Mouse (Mus musculus): Measurements from ENCODE around the gene Isoc2b. TPM values are rescaled to one million over a fixed set of nuclear protein-coding genes. Genes with fewer than 3 reads are reported as not detected.

Gene Isoc2b
- polyA plus RNA-seq, 1 experiment from 2014 or later = 11.3 TPM

DNA sequence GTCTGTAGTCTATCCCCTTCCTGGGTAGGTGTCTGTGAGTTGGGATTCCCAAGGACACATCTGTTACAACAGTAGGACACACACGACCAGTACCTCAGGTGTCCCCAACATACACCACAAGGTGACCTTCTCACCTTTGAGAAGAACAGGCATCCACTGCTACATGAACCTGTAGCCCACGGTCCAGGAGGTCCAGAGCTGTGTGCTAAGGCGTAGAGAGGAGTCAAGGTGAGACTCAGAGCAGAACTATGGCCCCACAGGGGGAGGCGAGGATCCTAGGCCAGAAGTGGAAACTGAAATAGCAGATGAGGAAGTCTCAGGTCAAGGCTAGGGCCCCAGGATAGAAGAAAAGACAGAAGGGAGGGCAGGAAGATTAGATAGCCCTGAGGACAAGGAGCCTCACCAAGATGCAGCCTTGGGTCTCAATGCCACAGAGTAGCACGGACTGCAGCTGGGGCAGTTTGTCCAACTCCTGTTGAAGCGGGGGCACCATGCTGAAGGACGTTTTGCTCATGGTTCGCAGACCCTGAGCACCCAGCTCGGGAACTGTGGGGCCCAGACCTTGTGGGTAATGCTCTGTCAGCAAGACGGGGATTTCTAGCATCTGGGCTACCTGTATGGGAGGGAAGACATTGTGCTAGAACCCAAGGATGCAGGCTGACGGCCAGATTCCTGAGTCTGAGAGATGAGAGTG is 19.3 kb downstream of the Isoc2b start:
- no peak for ATAC-seq (ENCODE audit: insufficient number of reproducible peaks, low FRiP score, low TSS enrichment, low read depth)
- Histone ChIP-seq H3K4me1 (no peaks in the 10 kb centered on the region), H3K4me2 (replicated peaks) (no peak overlapping the region), H3K36me3 (no peaks in the 10 kb centered on the region), H3K27ac (replicated peaks) (no peak overlapping the region), H3K9ac (no peak overlapping the region), H3K9me3 (replicated peaks) (no peaks in the 10 kb centered on the region), H3K27me3 (peaks cover 7% of the 10 kb centered on the region; the same call in 1 of the 2 replicates), H3K4me3 (replicated peaks) (no peak overlapping the region)
- WGBS = 74% methylated on average over 11 of the region's 11 CpGs

DNA sequence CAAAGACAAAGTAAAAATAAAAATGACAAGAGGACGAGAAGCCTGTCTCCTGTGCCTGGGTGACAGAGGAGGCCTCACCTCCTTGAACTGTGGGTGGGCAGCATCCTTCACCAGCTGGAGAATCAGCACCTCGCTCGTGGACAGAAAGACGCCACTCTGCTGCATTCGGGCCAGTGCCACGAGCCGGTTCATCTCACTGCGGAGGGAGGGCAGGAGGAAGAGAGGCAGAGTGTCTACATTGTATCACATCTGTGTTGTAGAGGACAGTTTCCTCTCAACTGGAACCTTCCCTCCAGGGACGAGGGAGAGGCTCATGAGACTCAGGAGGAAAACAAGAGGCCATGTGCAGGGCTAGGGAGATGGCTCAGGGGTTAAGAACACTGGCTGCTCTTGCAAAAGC is 20.7 kb downstream of the Isoc2b start:
- 53% methylated on average over 9 of the region's 9 CpGs for WGBS
- Histone ChIP-seq H3K36me3 (no peaks in the 10 kb centered on the region), H3K4me3 (replicated peaks) (no peak overlapping the region), H3K4me2 (replicated peaks) (no peak overlapping the region), H3K9ac (no peak overlapping the region), H3K4me1 (peaks cover 6% of the 10 kb centered on the region), H3K9me3 (replicated peaks) (no peaks in the 10 kb centered on the region), H3K27me3 (peaks cover 18% of the 10 kb centered on the region), H3K27ac (replicated peaks) (no peak overlapping the region)
- ATAC-seq (ENCODE audit: insufficient number of reproducible peaks, low FRiP score, low TSS enrichment, low read depth) = no peak

DNA sequence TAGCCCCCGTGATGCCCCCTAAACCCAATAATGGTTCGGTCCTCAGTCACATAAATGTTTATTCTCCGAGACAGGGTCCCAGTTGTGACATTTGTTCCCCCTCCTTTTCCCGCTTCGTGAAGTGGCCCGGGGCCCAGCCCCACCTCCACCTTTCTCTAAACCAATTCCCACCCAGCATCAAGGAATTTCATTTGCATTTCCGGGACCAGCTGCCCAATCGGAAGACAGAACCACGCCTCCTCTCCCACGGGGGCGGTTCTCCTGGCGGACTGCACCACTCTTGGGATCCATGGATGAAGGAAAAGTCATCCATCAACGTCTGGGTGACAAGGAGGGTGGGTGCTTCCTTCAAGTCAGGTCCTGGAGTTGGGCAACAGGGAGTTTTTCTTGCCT is 25.1 kb downstream of the Isoc2b start:
- peak; percentile 58; the same call in 1 of the 2 replicates for ATAC-seq (ENCODE audit: insufficient number of reproducible peaks, low FRiP score, low TSS enrichment, low read depth)
- WGBS = 1% methylated on average over 13 of the region's 13 CpGs
- peak overlapping the region; percentile 23; the same call in 1 of the 2 replicates for H3K9ac ChIP-seq

DNA sequence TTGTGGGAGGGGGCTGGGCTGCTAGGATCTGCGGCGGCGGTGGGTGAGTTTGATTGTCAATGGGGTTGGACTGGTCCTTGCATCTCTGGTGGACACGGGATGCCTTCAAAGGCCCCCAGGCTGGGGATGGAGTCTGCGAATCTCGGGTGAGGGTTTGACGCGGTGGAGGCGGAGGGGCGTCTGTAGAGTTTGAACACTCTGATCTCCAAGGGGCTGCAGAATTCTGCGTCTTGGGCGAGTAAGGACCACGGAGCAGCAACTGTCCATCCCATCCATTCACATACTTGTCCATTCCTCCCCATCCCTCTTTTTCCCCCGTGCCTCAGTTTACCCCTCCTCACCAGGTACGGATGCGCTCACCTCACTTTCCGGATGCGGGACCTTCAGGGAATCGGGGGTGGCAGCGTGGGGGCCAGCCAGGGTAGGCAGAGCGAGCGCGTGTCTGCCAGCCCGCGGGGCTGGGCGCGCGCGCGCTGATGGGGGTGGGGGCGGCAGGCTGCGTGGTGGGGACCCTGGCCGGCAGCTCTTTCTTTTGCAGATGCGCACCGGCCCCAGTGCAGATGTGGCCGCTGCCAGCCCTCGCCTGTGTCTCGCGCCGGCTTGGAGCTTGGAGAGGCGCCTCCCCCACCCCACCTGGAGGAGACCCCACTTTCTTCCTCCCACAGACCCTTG is 25.7 kb downstream of the Isoc2b start, which contains the start of gene Shisa7:
TSS of gene Shisa7 (minus strand) at position 452 of the 672 bp plus-strand sequence.
- Histone ChIP-seq H3K4me3 (replicated peaks) (peak within 1 kb of the TSS; percentile 46), H3K9me3 (replicated peaks) (no peaks in the 10 kb centered on the region), H3K4me1 (peaks cover 30% of the 10 kb centered on the region), H3K36me3 (no peaks in the 10 kb centered on the region), H3K27ac (replicated peaks) (no peak within 1 kb of the TSS), H3K27me3 (peaks cover 52% of the 10 kb centered on the region), H3K9ac (peak within 1 kb of the TSS; percentile 23; the same call in 1 of the 2 replicates), H3K4me2 (replicated peaks) (peak within 1 kb of the TSS; percentile 86)
- peak; percentile 32; the same call in 1 of the 2 replicates for ATAC-seq (ENCODE audit: insufficient number of reproducible peaks, low FRiP score, low TSS enrichment, low read depth)
- WGBS = 1% methylated on average over 41 of the region's 41 CpGs

More for the DNA sequence above, 25.1 kb downstream of the Isoc2b start:
- peaks cover 30% of the 10 kb centered on the region for H3K4me1 ChIP-seq
- H3K27ac ChIP-seq (replicated peaks) = no peak overlapping the region
- H3K9me3 ChIP-seq (replicated peaks) = no peaks in the 10 kb centered on the region
- H3K27me3 ChIP-seq = peaks cover 50% of the 10 kb centered on the region
- peak overlapping the region; percentile 86 for H3K4me2 ChIP-seq (replicated peaks)
- peak overlapping the region; percentile 46 for H3K4me3 ChIP-seq (replicated peaks)
- no peaks in the 10 kb centered on the region for H3K36me3 ChIP-seq

DNA sequence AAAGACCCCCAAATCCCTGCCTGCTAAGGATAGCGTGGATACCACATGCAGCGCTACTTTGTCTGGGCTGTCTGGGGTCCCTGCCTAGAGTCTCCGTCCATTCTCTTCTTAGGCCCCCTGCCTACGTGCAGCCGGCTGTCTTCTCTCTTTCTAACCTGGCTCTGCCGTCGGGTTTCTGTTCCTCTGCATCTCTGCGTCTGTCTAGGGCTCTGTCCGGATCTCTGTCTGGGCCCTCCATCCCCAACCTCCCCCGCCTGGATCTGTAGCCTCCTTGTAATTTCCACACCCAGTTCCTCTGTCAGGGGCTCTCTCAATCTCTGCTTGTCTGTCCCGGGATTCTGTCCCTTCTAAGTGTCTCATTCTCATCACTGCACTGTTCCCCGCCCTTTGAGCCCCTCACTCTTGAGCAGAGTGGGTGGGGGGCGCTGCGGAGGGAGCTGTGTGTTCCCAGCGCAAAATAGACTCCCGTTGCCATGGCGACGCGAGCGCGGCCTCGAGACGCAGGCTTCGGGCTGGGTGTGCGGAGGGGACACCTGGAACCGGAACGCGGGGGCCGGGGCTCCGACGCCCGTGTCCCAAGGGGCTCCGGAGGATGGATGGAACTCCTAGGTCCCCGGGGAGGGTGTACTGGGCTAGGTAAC is 26.3 kb downstream of the Isoc2b start:
- Histone ChIP-seq H3K4me2 (replicated peaks) (peak overlapping the region; percentile 86), H3K9ac (0 out of 2 replicates have a peak overlapping the region, but pooled peaks have one; percentile 23), H3K27ac (replicated peaks) (no peak overlapping the region), H3K4me1 (peaks cover 30% of the 10 kb centered on the region), H3K9me3 (replicated peaks) (no peaks in the 10 kb centered on the region), H3K27me3 (peaks cover 59% of the 10 kb centered on the region), H3K36me3 (no peaks in the 10 kb centered on the region), H3K4me3 (replicated peaks) (peak overlapping the region; percentile 46)
- WGBS = 1% methylated on average over 34 of the region's 34 CpGs
- peak; percentile 15; the same call in 1 of the 2 replicates for ATAC-seq (ENCODE audit: insufficient number of reproducible peaks, low FRiP score, low TSS enrichment, low read depth)

DNA sequence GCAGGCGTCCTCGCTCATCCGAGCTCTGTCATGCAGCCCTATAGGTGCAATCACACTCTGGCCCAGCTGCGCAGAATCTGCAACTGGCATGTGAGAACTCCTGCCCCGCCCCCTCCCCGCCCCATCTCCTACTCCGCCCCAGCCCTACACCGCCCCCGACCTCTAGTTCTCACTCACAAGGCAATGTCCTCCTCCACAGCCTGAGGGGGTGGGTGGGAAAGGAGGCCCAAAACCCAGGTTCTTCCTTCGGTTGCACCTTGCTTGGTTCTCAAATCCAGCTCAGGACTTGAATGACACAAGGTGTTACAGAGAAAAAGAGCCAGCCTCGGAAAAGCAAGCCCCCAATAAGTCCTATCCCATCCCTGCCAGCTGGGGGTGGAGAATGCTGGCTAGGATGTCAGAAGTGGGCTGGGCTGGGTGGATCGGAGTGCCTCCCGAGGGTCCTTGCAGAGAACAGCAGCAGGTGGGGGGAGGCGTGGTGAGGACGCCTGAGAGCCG is 27.4 kb downstream of the Isoc2b start:
- peaks cover 66% of the 10 kb centered on the region for H3K27me3 ChIP-seq
- H3K9me3 ChIP-seq (replicated peaks) = no peaks in the 10 kb centered on the region
- no peaks in the 10 kb centered on the region for H3K36me3 ChIP-seq
- H3K4me1 ChIP-seq = peaks cover 30% of the 10 kb centered on the region
- H3K4me2 ChIP-seq (replicated peaks) = peak overlapping the region; percentile 86
- under 1% methylated on average over 16 of the region's 16 CpGs for WGBS
- no peak overlapping the region for H3K9ac ChIP-seq
- peak overlapping the region; percentile 46 for H3K4me3 ChIP-seq (replicated peaks)
- H3K27ac ChIP-seq (replicated peaks) = no peak overlapping the region
- peak; percentile 52 for ATAC-seq (ENCODE audit: insufficient number of reproducible peaks, low FRiP score, low TSS enrichment, low read depth)

DNA sequence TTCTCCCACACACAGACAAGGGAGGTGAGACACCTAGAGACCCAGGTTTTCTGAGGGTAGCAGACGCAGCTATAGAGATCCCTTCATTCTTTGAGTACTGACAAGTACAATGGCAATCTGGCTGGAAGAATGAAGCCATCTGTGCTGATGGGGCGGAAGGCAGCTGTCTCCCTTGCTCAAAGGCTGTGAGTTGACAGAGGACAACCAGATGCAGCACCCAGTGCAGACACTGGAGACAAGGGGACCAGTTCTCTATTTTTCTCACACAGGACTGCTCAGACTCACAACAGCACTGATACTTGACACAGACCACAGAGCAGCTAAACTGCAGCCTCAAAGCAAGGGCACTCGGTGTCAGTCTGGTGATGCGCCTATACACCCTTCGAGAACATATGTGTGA is 28.0 kb downstream of the Isoc2b start:
- WGBS = 49% methylated on average over 5 of the region's 5 CpGs

DNA sequence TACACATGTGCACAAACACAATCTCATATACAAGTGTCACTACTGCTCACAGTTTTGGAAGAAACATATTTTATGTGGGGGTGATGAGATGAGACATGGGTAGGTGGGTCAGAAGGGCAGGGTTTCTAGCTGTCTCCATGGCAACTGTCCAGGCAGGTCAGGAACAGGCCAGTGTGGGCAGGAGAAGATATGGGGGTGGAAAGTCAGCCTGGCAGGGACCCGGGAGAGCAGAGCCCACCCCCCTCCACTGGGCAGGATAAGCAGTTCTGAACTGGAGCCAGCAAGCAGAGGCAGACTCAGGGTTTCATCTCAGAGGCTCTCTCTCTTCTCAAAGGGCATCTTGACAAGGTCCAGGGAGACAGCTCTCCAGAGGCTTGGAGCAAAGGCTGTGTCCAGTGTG is 32.4 kb downstream of the Isoc2b start:
- Histone ChIP-seq H3K4me1 (peaks cover 17% of the 10 kb centered on the region), H3K9me3 (replicated peaks) (no peaks in the 10 kb centered on the region), H3K4me3 (replicated peaks) (no peak overlapping the region), H3K36me3 (no peaks in the 10 kb centered on the region), H3K27me3 (peaks cover 77% of the 10 kb centered on the region), H3K9ac (no peak overlapping the region), H3K27ac (replicated peaks) (no peak overlapping the region), H3K4me2 (replicated peaks) (no peak overlapping the region)
- ATAC-seq (ENCODE audit: insufficient number of reproducible peaks, low FRiP score, low TSS enrichment, low read depth) = no peak
- WGBS = 30% methylated on average over 1 of the region's 1 CpGs

More for the DNA sequence above, 28.0 kb downstream of the Isoc2b start:
- Histone ChIP-seq H3K36me3 (no peaks in the 10 kb centered on the region), H3K4me1 (peaks cover 30% of the 10 kb centered on the region), H3K4me3 (replicated peaks) (no peak overlapping the region), H3K27me3 (peaks cover 72% of the 10 kb centered on the region), H3K4me2 (replicated peaks) (peak overlapping the region; percentile 86), H3K9me3 (replicated peaks) (no peaks in the 10 kb centered on the region), H3K9ac (no peak overlapping the region), H3K27ac (replicated peaks) (no peak overlapping the region)
- ATAC-seq (ENCODE audit: insufficient number of reproducible peaks, low FRiP score, low TSS enrichment, low read depth) = peak; percentile 32; the same call in 1 of the 2 replicates

DNA sequence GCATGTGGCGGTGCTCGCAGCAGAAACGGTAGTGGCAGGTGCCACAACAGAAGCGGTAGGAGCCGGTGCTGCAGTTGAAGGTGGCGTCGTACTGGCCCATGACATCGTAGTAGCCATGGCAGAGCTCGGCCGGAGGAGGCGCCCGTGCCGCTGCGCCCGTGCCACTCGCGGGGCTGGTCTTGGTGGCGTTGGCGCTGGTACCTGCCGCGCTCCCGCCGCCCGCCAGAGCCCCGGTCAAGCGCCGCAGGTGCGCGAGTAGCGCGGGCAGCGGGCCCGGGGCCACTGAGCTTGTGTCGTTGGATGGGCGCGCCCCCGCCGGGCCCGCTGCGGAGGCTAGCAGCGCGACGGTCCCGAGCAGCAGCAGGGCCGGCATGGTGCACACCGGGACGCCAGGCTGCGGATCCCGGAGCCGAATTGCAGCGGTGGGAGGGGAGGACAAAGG is 33.7 kb downstream of the Isoc2b start:
- Histone ChIP-seq H3K36me3 (no peaks in the 10 kb centered on the region), H3K4me3 (replicated peaks) (peak overlapping the region; percentile 47), H3K4me2 (replicated peaks) (peak overlapping the region; percentile 87), H3K4me1 (peaks cover 10% of the 10 kb centered on the region), H3K27me3 (peaks cover 70% of the 10 kb centered on the region), H3K27ac (replicated peaks) (no peak overlapping the region), H3K9ac (peak overlapping the region; percentile 31), H3K9me3 (replicated peaks) (no peaks in the 10 kb centered on the region)
- peak; percentile 82 for ATAC-seq (ENCODE audit: insufficient number of reproducible peaks, low FRiP score, low TSS enrichment, low read depth)
- WGBS = under 1% methylated on average over 51 of the region's 51 CpGs

DNA sequence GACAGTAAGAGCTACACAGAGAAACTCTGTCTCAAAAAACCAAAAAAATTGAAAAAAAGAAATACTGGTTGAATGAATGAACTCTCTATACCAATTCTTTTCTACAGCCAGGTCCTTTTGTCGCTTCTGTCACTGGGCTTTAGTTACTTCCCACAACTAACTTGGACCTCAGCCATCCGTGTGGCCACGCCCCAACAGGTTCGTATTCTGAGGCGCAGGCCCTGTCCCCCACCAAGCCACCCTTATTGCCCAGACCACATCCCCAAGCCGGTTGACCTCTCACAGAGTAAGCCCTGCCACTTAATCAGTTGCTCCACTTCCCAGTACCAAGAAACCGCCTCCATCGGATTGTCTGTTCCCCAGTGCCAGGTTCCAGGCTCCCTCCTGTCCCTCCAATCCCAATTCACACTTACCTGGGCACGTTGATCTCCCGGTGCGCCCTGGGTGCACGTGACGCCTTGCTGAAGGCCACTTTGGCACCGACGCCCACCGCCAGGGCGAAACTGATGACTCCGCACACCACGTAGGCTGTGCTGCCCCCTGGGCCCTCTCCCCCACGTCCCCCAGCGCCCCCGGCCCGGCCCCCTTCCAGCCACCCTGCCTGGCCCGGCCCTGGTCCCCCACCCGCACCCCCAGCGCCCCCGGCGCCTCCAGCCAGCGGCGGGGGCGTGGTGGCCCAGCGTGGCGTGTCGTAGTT is 34.3 kb downstream of the Isoc2b start:
- H3K4me3 ChIP-seq (replicated peaks) = peak overlapping the region; percentile 47
- peak; percentile 16; the same call in 1 of the 2 replicates for ATAC-seq (ENCODE audit: insufficient number of reproducible peaks, low FRiP score, low TSS enrichment, low read depth)
- peak overlapping the region; percentile 87 for H3K4me2 ChIP-seq (replicated peaks)
- H3K4me1 ChIP-seq = peaks cover 10% of the 10 kb centered on the region
- no peak overlapping the region; the same call in 1 of the 2 replicates for H3K9ac ChIP-seq
- H3K9me3 ChIP-seq (replicated peaks) = no peaks in the 10 kb centered on the region
- 5% methylated on average over 34 of the region's 34 CpGs for WGBS
- H3K27me3 ChIP-seq = peaks cover 74% of the 10 kb centered on the region
- no peak overlapping the region for H3K27ac ChIP-seq (replicated peaks)
- no peaks in the 10 kb centered on the region for H3K36me3 ChIP-seq

Data from embryonic facial prominence, embryonic 15.5 days (tissue).